Mouse (Mus musculus) MEL (cell line): ENCODE data around the gene Galnt9. TPM values are rescaled to one million over a fixed set of nuclear protein-coding genes. Genes with fewer than 3 reads are reported as not detected.
A peak's percentile ranks its signal among the peaks of the same experiment; 100 is the strongest.

Experiments used
- DNase-seq: peaks from one replicate; pipeline ENCODE4 v3.0.0; 2011; ENCODE audit warnings: low read depth, low spot score
- H3K27ac ChIP-seq: 2 replicates; pipeline ENCODE4 v1.5.1; 2012; ENCODE audit warnings: low read depth, mild to moderate bottlenecking, control low read depth, low read length, moderate library complexity; ENCODE audit not compliant: control insufficient read depth
- H3K27me3 ChIP-seq, 2 experiments: fragments of 150-350 bp in 1 of 2; sonication (generic) in 1 of 2; 2 replicates each; pipeline ENCODE4 v1.6.1; 2012; ENCODE audit warnings: low read length in 2 of 2, mild to moderate bottlenecking in 2 of 2, improper control_type of control experiment in 1 of 2, moderate library complexity in 1 of 2; ENCODE audit not compliant: insufficient read depth in 2 of 2, control insufficient read depth in 1 of 2
- H3K36me3 ChIP-seq, 2 experiments: 2 replicates each; pipeline ENCODE4 v1.6.1; 2012 to 2014; ENCODE audit warnings: low read length in 2 of 2, improper control_type of control experiment in 1 of 2, inconsistent platforms in 1 of 2, mild to moderate bottlenecking in 1 of 2; ENCODE audit not compliant: insufficient read depth in 2 of 2, control insufficient read depth in 1 of 2
- H3K4me1 ChIP-seq, 2 experiments: fragments of 150-350 bp in 1 of 2; sonication (generic) in 1 of 2; 2 replicates each; pipeline ENCODE4 v1.6.1; 2012; ENCODE audit warnings: low read length in 2 of 2, improper control_type of control experiment in 1 of 2, mild to moderate bottlenecking in 1 of 2; ENCODE audit not compliant: insufficient read depth in 2 of 2, control insufficient read depth in 1 of 2
- H3K4me3 ChIP-seq, 2 experiments: fragments of 150-350 bp in 1 of 2; sonication (generic) in 1 of 2; 2 replicates each; pipeline ENCODE4 v1.5.1; 2012; ENCODE audit warnings: low read depth in 2 of 2, low read length in 2 of 2, mild to moderate bottlenecking in 2 of 2, moderate library complexity in 2 of 2, control low read depth in 1 of 2, improper control_type of control experiment in 1 of 2; ENCODE audit not compliant: control insufficient read depth in 1 of 2, insufficient read depth in 1 of 2
- H3K79me2 ChIP-seq: 2 replicates; pipeline ENCODE4 v1.6.1; 2012; ENCODE audit warnings: mild to moderate bottlenecking, low read length, moderate library complexity; ENCODE audit not compliant: control insufficient read depth, poor library complexity, insufficient read depth
- H3K9ac ChIP-seq: 2 replicates; pipeline ENCODE4 v1.6.1; 2012; ENCODE audit warnings: low read depth, mild to moderate bottlenecking, control low read depth, low read length, moderate library complexity; ENCODE audit not compliant: control insufficient read depth, poor library complexity, severe bottlenecking
- H3K9me3 ChIP-seq: fragments of 150-350 bp; sonication (generic); replicated peaks from 2 replicates; pipeline ENCODE4 v1.6.1; 2012; ENCODE audit warnings: mild to moderate bottlenecking, low read length, improper control_type of control experiment, moderate library complexity; ENCODE audit not compliant: insufficient read depth
- BHLHE40 ChIP-seq: IDR thresholded peaks from 2 replicates; pipeline ENCODE4 v1.6.1; 2012; ENCODE audit warnings: low read depth, mild to moderate bottlenecking, inconsistent platforms, low read length, improper control_type of control experiment, borderline replicate concordance
- CHD2 ChIP-seq: IDR thresholded peaks from 2 replicates; pipeline ENCODE4 v1.6.1; 2011; ENCODE audit warnings: low read length, improper control_type of control experiment
- E2F4 ChIP-seq: IDR thresholded peaks from 2 replicates; pipeline ENCODE4 v1.6.1; 2011; ENCODE audit warnings: low read depth, low read length, improper control_type of control experiment, borderline replicate concordance
- ELF1 ChIP-seq: IDR thresholded peaks from 2 replicates; pipeline ENCODE4 v1.6.1; 2014; ENCODE audit warnings: low read depth, mild to moderate bottlenecking, inconsistent platforms, low read length, improper control_type of control experiment, moderate library complexity
- EP300 ChIP-seq, 2 experiments: IDR thresholded peaks; 2 replicates each; pipeline ENCODE4 v1.6.1; 2011; ENCODE audit warnings: improper control_type of control experiment in 2 of 2, low read length in 2 of 2, low read depth in 1 of 2, mild to moderate bottlenecking in 1 of 2
- ETS1 ChIP-seq: IDR thresholded peaks from 2 replicates; pipeline ENCODE4 v1.6.1; 2012; ENCODE audit warnings: low read depth, mild to moderate bottlenecking, inconsistent platforms, low read length, improper control_type of control experiment, moderate library complexity
- GABPA ChIP-seq: IDR thresholded peaks from 2 replicates; pipeline ENCODE4 v1.6.1; 2012; ENCODE audit warnings: low read depth, mild to moderate bottlenecking, inconsistent platforms, low read length, improper control_type of control experiment, moderate library complexity
- GATA1 ChIP-seq: IDR thresholded peaks from 2 replicates; pipeline ENCODE4 v1.6.1; 2011; ENCODE audit warnings: low read depth, low read length, improper control_type of control experiment
- HCFC1 ChIP-seq: IDR thresholded peaks from 2 replicates; pipeline ENCODE4 v1.6.1; 2012; ENCODE audit warnings: low read depth, mild to moderate bottlenecking, inconsistent platforms, low read length, improper control_type of control experiment, moderate library complexity
- JUND ChIP-seq: IDR thresholded peaks from 2 replicates; pipeline ENCODE4 v1.6.1; 2011; ENCODE audit warnings: low read depth, mild to moderate bottlenecking, improper control_type of control experiment, low read length
- KAT2A ChIP-seq: conservative IDR thresholded peaks from 2 replicates; pipeline ENCODE4 v1.6.1; 2012; ENCODE audit warnings: low read depth, low read length, improper control_type of control experiment, inconsistent platforms
- MAFK ChIP-seq: IDR thresholded peaks from 2 replicates; pipeline ENCODE4 v1.6.1; 2011; ENCODE audit warnings: low read depth, mild to moderate bottlenecking, low read length, improper control_type of control experiment, borderline replicate concordance
- MAX ChIP-seq: IDR thresholded peaks from 2 replicates; pipeline ENCODE4 v1.6.1; 2011; ENCODE audit warnings: low read length, improper control_type of control experiment
- MAZ ChIP-seq: IDR thresholded peaks from 2 replicates; pipeline ENCODE4 v1.6.1; 2012; ENCODE audit warnings: low read depth, mild to moderate bottlenecking, inconsistent platforms, low read length, improper control_type of control experiment
- MEF2A ChIP-seq: IDR thresholded peaks from 2 replicates; pipeline ENCODE4 v1.6.1; 2014; ENCODE audit warnings: low read depth, mild to moderate bottlenecking, inconsistent platforms, low read length, improper control_type of control experiment; ENCODE audit not compliant: poor library complexity, insufficient replicate concordance, severe bottlenecking; ENCODE audit errors: extremely low read depth
- MXI1 ChIP-seq: IDR thresholded peaks from 2 replicates; pipeline ENCODE4 v1.6.1; 2011; ENCODE audit warnings: mild to moderate bottlenecking, low read depth, low read length, improper control_type of control experiment
- MYC ChIP-seq: IDR thresholded peaks from 2 replicates; pipeline ENCODE4 v1.6.1; 2011; ENCODE audit warnings: low read depth, mild to moderate bottlenecking, low read length, improper control_type of control experiment, moderate library complexity
- NRF1 ChIP-seq: IDR thresholded peaks from 2 replicates; pipeline ENCODE4 v1.6.1; 2014; ENCODE audit warnings: low read depth, mild to moderate bottlenecking, inconsistent platforms, low read length, improper control_type of control experiment, moderate library complexity; ENCODE audit not compliant: poor library complexity, insufficient read depth, severe bottlenecking
- POLR2A ChIP-seq, 2 experiments: IDR thresholded peaks; 2 replicates each; pipeline ENCODE4 v1.6.1; 2011 to 2012; ENCODE audit warnings: low read length in 2 of 2, mild to moderate bottlenecking in 2 of 2, control low read depth in 1 of 2, improper control_type of control experiment in 1 of 2, low read depth in 1 of 2, moderate library complexity in 1 of 2; ENCODE audit not compliant: control insufficient read depth in 1 of 2, insufficient read depth in 1 of 2, poor library complexity in 1 of 2
- RAD21 ChIP-seq: IDR thresholded peaks from 2 replicates; pipeline ENCODE4 v1.6.1; 2011; ENCODE audit warnings: mild to moderate bottlenecking, low read depth, low read length, improper control_type of control experiment
- RCOR1 ChIP-seq: IDR thresholded peaks from 2 replicates; pipeline ENCODE4 v1.6.1; 2012; ENCODE audit warnings: low read depth, mild to moderate bottlenecking, inconsistent platforms, low read length, improper control_type of control experiment
- TCF12 ChIP-seq: IDR thresholded peaks from 2 replicates; pipeline ENCODE4 v1.6.1; 2014; ENCODE audit warnings: low read depth, mild to moderate bottlenecking, inconsistent platforms, low read length, improper control_type of control experiment, moderate library complexity
- USF2 ChIP-seq, 2 experiments: IDR thresholded peaks; 2 replicates each; pipeline ENCODE4 v1.6.1; 2011 to 2012; ENCODE audit warnings: improper control_type of control experiment in 2 of 2, low read length in 2 of 2, borderline replicate concordance in 1 of 2, inconsistent platforms in 1 of 2, low read depth in 1 of 2, mild to moderate bottlenecking in 1 of 2; ENCODE audit not compliant: insufficient read depth in 1 of 2
- ZC3H11A ChIP-seq: IDR thresholded peaks from 2 replicates; pipeline ENCODE4 v1.6.1; 2012; ENCODE audit warnings: low read depth, mild to moderate bottlenecking, inconsistent platforms, low read length, improper control_type of control experiment
- ZKSCAN1 ChIP-seq: IDR thresholded peaks from 2 replicates; pipeline ENCODE4 v1.6.1; 2012; ENCODE audit warnings: low read depth, mild to moderate bottlenecking, inconsistent platforms, low read length, improper control_type of control experiment, moderate library complexity
- ZMIZ1 ChIP-seq: IDR thresholded peaks from 2 replicates; pipeline ENCODE4 v1.6.1; 2012; ENCODE audit warnings: low read depth, mild to moderate bottlenecking, inconsistent platforms, low read length, improper control_type of control experiment, moderate library complexity
- ZNF384 ChIP-seq: IDR thresholded peaks from 2 replicates; pipeline ENCODE4 v1.6.1; 2012; ENCODE audit warnings: low read depth, mild to moderate bottlenecking, inconsistent platforms, low read length, improper control_type of control experiment
- polyA plus RNA-seq, 2 experiments: library from polyadenylated mRNA; stranded (reverse) in 1 of 2; unstranded in 1 of 2; fragments of >175 nt in 1 of 2; fragments of >200 nt in 1 of 2; gene quantifications; 2 replicates each; pipeline versions ENCODE4 v1.2.1 to v1.2.4; 2012; ENCODE audit warnings: low replicate concordance in 2 of 2, low read depth in 1 of 2; ENCODE audit not compliant: insufficient read length in 2 of 2, insufficient read depth in 1 of 2, missing spikeins in 1 of 2
- total RNA-seq: library from RNA; depleted of rRNA; stranded (reverse); fragments of 300-350 nt; gene quantifications from 2 replicates; pipeline ENCODE4 v1.2.3, GENCODE M21; 2012

Galnt9 gene
- total and polyA plus RNA-seq, 3 experiments = 0.23 to 0.99 TPM; not detected in 1

- TF ChIP-seq RCOR1 (peak; percentile 50; the same call in 1 of the 2 replicates), MAFK (no peak), MAZ (no peak), CHD2 (no peak), ZKSCAN1 (no peak), MXI1 (no peak), GATA1 (peak; percentile 73), KAT2A (no peak), TCF12 (peak; percentile 91), GABPA (no peak), E2F4 (no peak), ZC3H11A (no peak), JUND (no peak), MAX (no peak), ZNF384 (peak; percentile 97), ELF1 (no peak), NRF1 (no peak), BHLHE40 (peak; percentile 60; the same call in 1 of the 2 replicates), POLR2A (IDR thresholded peaks at IDR 0.05; ENCODE audit: control insufficient read depth in 1 of 2, insufficient read depth in 1 of 2, low read depth in 1 of 2, low read length in 2 of 2, poor library complexity in 1 of 2) (no peak), EP300 (IDR thresholded peaks at IDR 0.05; ENCODE audit: low read depth in 1 of 2, low read length in 2 of 2) (peak; percentile 48 to 73), MEF2A (peak; percentile 94; the same call in 1 of the 2 replicates), ZMIZ1 (no peak), MYC (no peak), USF2 (IDR thresholded peaks at IDR 0.05; ENCODE audit: borderline replicate concordance in 1 of 2, insufficient read depth in 1 of 2, low read depth in 1 of 2, low read length in 2 of 2) (no peak), RAD21 (no peak), HCFC1 (no peak), ETS1 (peak; percentile 71)
- no peak overlapping the region for H3K9ac ChIP-seq
- no peak for DNase-seq
- no peaks in the 10 kb centered on the region for H3K79me2 ChIP-seq
- no peaks in the 10 kb centered on the region for H3K27me3 ChIP-seq
- H3K36me3 ChIP-seq = no peaks in the 10 kb centered on the region
- H3K9me3 ChIP-seq = no peaks in the 10 kb centered on the region
- H3K4me1 ChIP-seq = peaks cover 4 to 14% of the 10 kb centered on the region in 2 experiments; a peak in 3 of 4 replicates
- no peak overlapping the region for H3K27ac ChIP-seq
- H3K4me3 ChIP-seq = no peak overlapping the region
These were observed 6.0 kb downstream of the Galnt9 start for GRCm38 (mm10) chr5:110550189-110550588.
